Mouse (Mus musculus): Measurements from ENCODE around the gene Kremen2.

DNA sequence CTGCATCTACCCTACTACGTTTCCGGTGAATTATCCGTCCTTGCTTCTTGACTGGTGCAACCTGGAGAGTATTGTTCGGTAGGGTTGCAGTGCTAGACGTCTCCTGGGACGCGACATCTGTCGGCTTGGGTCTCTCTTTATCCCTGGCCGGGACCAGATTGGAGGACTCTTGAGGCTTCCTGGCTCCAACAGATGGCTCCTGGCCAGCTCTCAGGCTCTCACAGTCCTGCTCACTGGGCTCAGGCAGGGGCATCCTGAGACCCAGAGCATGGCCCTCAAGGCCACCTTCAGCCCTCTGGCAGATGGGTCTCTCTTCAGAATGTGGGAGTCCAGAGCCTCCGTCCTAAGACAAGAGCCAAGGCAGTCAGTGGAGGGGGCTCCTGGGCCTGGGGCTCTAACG, 17.3 kb upstream of the Kremen2 start:
- TF ChIP-seq CTCF (IDR thresholded peaks at IDR 0.05; ENCODE audit: borderline replicate concordance, insufficient read depth, low read length) (no peak), POLR2A (IDR thresholded peaks at IDR 0.05; ENCODE audit: low read depth, low read length) (no peak)

Measured in embryonic fibroblast, embryonic 13.5 days (primary cell).